Mouse (Mus musculus) stomach, embryonic 16.5 days (tissue): ENCODE measurements at regions not wholly inside any gene's neighbourhood (a gene's known extent, or its start where the extent isn't known, plus 50 kb on each side); places are given as distances from the start of the nearest gene placed in this dataset.

Experiments
- ATAC-seq: fragments of 200-750 bp; cut with Nextera tagmentation; 2 replicates; pipeline ENCODE4 v1.8.0; 2017; ENCODE audit warnings: moderate number of reproducible peaks, moderate TSS enrichment; ENCODE audit not compliant: insufficient read depth, low FRiP score
- H3K27ac ChIP-seq: fragments of 300-500 bp; sonication (generic); 2 replicates; pipeline ENCODE4 v1.5.1; 2014; ENCODE audit warnings: low read length
- H3K27me3 ChIP-seq: fragments of 300-500 bp; sonication (generic); 2 replicates; pipeline ENCODE4 v1.6.1; 2014; ENCODE audit warnings: low read length, control low read depth, mixed read lengths; ENCODE audit not compliant: control insufficient read depth, insufficient read depth
- H3K36me3 ChIP-seq: fragments of 300-500 bp; sonication (generic); 2 replicates; pipeline ENCODE4 v1.6.1; 2014; ENCODE audit warnings: low read length; ENCODE audit not compliant: control insufficient read depth, insufficient read depth
- H3K4me1 ChIP-seq: fragments of 300-500 bp; sonication (generic); 2 replicates; pipeline ENCODE4 v1.6.1; 2014; ENCODE audit warnings: low read length, control low read depth, mixed read lengths; ENCODE audit not compliant: control insufficient read depth, insufficient read depth
- H3K4me2 ChIP-seq: fragments of 300-500 bp; sonication (generic); 2 replicates; pipeline ENCODE4 v1.6.1; 2014; ENCODE audit warnings: low read depth, low read length, mixed read lengths
- H3K4me3 ChIP-seq: fragments of 300-500 bp; sonication (generic); replicated peaks from 2 replicates; pipeline ENCODE4 v1.5.1; 2014; ENCODE audit warnings: mild to moderate bottlenecking, low read length
- H3K9ac ChIP-seq: fragments of 300-500 bp; sonication (generic); 2 replicates; pipeline ENCODE4 v1.6.1; 2014; ENCODE audit warnings: low read length
- H3K9me3 ChIP-seq: fragments of 300-500 bp; sonication (generic); replicated peaks from 2 replicates; pipeline ENCODE4 v1.6.1; 2016; ENCODE audit warnings: low read length, control low read depth; ENCODE audit not compliant: control insufficient read depth
- WGBS: fragments of 180-500 bp; shearing (Covaris S2); extraction: QIAGEN DNeasy Blood & Tissue Kit; methylation state at CpG from one replicate; pipeline ENCODE4 v1.1.7; 2014; 5-methylcytosine and 5-hydroxymethylcytosine counted together

- no peaks in the 10 kb centered on the region for H3K36me3 ChIP-seq
- H3K9ac ChIP-seq, result no peak overlapping the region
- no peak for ATAC-seq
- no peak overlapping the region for H3K4me3 ChIP-seq
- H3K9me3 ChIP-seq, result no peaks in the 10 kb centered on the region
- no peak overlapping the region for H3K4me2 ChIP-seq
- H3K4me1 ChIP-seq, result peaks cover 22% of the 10 kb centered on the region
- WGBS, result 73% methylated on average over 9 of the region's 9 CpGs
- no peak overlapping the region for H3K27ac ChIP-seq
- no peaks in the 10 kb centered on the region for H3K27me3 ChIP-seq
Observed at GRCm38 (mm10) chr2:128342212-128342611, 216.4 kb downstream of the Bcl2l11 start.

DNA sequence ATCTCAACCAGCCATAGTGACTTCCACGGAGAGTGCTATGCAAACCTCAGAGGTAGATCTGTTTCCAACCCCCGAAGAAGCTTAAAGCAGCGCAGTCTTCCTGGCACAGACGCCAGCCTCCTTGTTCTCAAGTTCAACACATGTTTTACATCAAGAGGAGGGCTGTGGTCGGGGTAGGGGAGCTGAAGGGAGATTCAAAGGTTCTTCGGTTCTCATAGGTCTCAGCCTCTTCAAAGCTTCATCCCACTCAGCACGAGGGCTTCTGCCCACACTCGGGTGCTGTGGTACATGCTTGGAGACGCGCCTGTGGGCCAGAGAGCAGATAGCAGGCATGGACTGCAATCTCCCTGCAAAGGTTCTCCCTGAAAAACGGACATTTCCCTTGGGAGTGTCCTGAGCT lies 219.7 kb downstream of the Bcl2l11 start:
- H3K4me1 ChIP-seq, result no peaks in the 10 kb centered on the region
- H3K9me3 ChIP-seq, result no peaks in the 10 kb centered on the region
- no peak for ATAC-seq
- no peaks in the 10 kb centered on the region for H3K36me3 ChIP-seq
- no peaks in the 10 kb centered on the region for H3K27me3 ChIP-seq
- 63% methylated on average over 11 of the region's 11 CpGs for WGBS
- no peak overlapping the region for H3K27ac ChIP-seq
- H3K9ac ChIP-seq, result no peak overlapping the region
- no peak overlapping the region for H3K4me2 ChIP-seq
- H3K4me3 ChIP-seq, result no peak overlapping the region

- 58% methylated on average over 2 of the region's 2 CpGs for WGBS
- no peak for ATAC-seq
- H3K27ac ChIP-seq, result no peak overlapping the region
- no peaks in the 10 kb centered on the region for H3K4me1 ChIP-seq
- no peaks in the 10 kb centered on the region for H3K9me3 ChIP-seq
- no peaks in the 10 kb centered on the region for H3K36me3 ChIP-seq
- no peak overlapping the region for H3K9ac ChIP-seq
- H3K4me3 ChIP-seq, result no peak overlapping the region
- no peaks in the 10 kb centered on the region for H3K27me3 ChIP-seq
- H3K4me2 ChIP-seq, result no peak overlapping the region
Observed at GRCm38 (mm10) chr2:128348556-128348955, 222.7 kb downstream of the Bcl2l11 start.

DNA sequence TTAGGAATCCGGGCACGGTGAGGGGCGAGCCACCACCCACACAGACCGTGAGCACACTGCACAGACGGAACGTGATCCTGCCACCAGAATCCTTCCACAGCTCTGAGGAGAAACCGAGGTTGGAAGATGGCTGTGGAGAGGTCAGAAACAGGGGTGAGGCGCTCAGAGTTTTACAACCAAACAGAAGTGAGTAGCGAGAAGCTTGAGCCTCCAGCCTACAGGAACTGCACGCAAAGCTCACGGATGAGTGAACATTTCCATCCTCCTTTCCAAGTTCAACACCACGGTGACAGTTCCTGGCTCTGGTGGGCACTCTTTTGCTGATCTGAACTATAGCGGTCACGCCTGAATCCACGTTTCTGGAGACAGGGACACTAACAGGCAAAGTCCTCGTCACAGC lies 225.6 kb downstream of the Bcl2l11 start:
- Histone ChIP-seq H3K36me3 (no peaks in the 10 kb centered on the region), H3K4me3 (no peak overlapping the region), H3K4me2 (no peak overlapping the region), H3K4me1 (no peaks in the 10 kb centered on the region), H3K27me3 (no peaks in the 10 kb centered on the region), H3K9ac (no peak overlapping the region), H3K27ac (no peak overlapping the region), H3K9me3 (0 out of 2 replicates have a peak, but pooled peaks cover 5% of the 10 kb centered on the region)
- no peak for ATAC-seq
- 89% methylated on average over 16 of the region's 16 CpGs for WGBS

GRCm38 (mm10) chr2:128352533-128352932 lies 226.7 kb downstream of the Bcl2l11 start:
- no peaks in the 10 kb centered on the region for H3K27me3 ChIP-seq
- H3K4me2 ChIP-seq, result no peak overlapping the region
- 0 out of 2 replicates have a peak, but pooled peaks cover 7% of the 10 kb centered on the region for H3K9me3 ChIP-seq
- no peaks in the 10 kb centered on the region for H3K4me1 ChIP-seq
- H3K4me3 ChIP-seq, result no peak overlapping the region
- H3K27ac ChIP-seq, result no peak overlapping the region
- WGBS, result 63% methylated on average over 1 of the region's 1 CpGs
- no peak overlapping the region for H3K9ac ChIP-seq
- no peaks in the 10 kb centered on the region for H3K36me3 ChIP-seq
- ATAC-seq, result no peak; the same call in 1 of the 2 replicates

DNA sequence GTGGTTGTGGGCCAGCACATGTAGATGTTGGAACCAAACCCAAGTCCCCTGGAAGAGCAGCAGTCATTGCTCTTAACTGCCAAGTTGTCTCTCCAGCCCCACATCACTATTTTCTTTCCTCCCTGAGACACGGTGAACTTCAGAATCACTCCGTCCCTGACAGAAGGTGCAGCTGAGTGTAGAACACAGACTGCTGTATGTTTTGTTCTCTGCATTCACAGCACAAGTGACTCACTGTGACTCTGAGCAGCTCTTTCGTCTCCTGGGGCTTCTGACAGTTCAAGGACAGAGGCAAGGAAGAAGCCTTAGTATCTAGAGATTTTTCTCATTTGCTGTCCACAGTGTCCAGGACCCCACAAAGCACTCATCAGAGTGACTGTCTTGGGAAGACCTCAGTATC lies 227.6 kb downstream of the Bcl2l11 start:
- Histone ChIP-seq H3K4me1 (no peaks in the 10 kb centered on the region), H3K36me3 (no peaks in the 10 kb centered on the region), H3K9me3 (0 out of 2 replicates have a peak, but pooled peaks cover 7% of the 10 kb centered on the region), H3K9ac (no peak overlapping the region), H3K4me3 (no peak overlapping the region), H3K27ac (no peak overlapping the region), H3K27me3 (no peaks in the 10 kb centered on the region), H3K4me2 (no peak overlapping the region)
- no peak for ATAC-seq
- WGBS, result 65% methylated on average over 3 of the region's 3 CpGs

DNA sequence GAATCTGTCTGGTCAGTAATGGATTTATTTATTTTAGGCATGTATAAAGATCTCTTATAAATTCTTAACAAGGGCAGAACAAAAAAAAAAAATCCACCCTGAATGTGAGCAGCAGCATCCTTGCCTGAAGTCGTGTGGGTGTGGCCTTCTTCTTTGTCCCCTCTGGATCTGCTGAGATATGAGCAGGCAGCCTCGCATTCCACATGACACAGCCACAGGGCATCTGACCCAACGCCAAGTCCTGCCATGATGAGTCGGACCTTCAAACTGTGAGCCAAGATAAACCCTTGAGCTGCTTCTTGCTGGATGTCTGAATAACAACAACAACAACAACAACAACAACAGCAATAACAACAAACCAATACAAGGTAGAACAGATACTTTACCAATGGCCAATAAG lies 230.5 kb downstream of the Bcl2l11 start:
- Histone ChIP-seq H3K4me2 (no peak overlapping the region), H3K4me3 (no peak overlapping the region), H3K4me1 (no peaks in the 10 kb centered on the region), H3K27me3 (no peaks in the 10 kb centered on the region), H3K9ac (no peak overlapping the region), H3K36me3 (no peaks in the 10 kb centered on the region), H3K9me3 (0 out of 2 replicates have a peak, but pooled peaks cover 7% of the 10 kb centered on the region), H3K27ac (no peak overlapping the region)
- ATAC-seq, result no peak
- 82% methylated on average over 4 of the region's 4 CpGs for WGBS

DNA sequence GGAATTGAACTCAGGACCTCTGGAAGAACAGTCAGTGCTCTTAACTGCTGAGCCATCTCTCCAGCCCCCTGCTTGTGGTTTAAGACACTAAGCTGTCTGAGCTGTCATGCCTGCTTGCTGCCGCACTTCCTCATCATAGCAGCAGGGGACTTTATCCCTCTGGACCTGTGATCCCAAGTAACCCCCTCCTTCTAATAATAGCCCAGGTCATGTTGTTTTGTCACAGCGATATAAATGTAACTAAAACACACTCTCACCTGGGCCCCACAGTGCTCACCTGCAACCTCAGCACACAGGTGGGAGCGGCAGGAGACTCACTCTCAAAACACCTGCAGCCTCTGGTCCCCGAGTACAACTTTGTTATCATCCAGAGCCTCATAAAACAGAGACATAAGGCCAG lies 231.9 kb upstream of the Spdye4c start:
- 70% methylated on average over 4 of the region's 4 CpGs for WGBS
- ATAC-seq, result no peak
- no peaks in the 10 kb centered on the region for H3K36me3 ChIP-seq
- H3K9ac ChIP-seq, result no peak overlapping the region
- no peak overlapping the region for H3K4me3 ChIP-seq
- H3K9me3 ChIP-seq, result 0 out of 2 replicates have a peak, but pooled peaks cover 7% of the 10 kb centered on the region
- no peak overlapping the region for H3K27ac ChIP-seq
- no peak overlapping the region for H3K4me2 ChIP-seq
- peaks cover 7% of the 10 kb centered on the region for H3K4me1 ChIP-seq
- H3K27me3 ChIP-seq, result no peaks in the 10 kb centered on the region

DNA sequence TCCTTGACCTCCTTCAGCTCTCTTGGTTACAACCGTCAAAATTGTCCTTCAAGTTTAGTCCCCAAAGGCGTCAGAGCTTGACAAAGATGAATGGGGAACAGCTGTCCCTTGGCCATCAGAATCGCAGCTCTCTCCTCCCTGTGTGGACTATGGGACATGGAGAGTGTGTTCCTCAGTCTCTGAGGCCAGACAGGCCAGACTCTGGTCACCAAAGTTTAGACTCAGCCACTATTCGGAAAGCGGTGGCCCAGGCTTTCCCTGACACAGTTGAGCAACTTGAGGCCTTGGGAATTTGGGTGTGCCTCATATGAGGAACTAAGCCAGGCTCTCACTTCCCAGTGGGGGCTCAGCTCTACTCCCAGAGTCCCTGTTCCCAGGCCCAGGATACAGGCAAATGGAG lies 230.5 kb upstream of the Spdye4c start:
- ATAC-seq, result no peak
- WGBS, result 67% methylated on average over 5 of the region's 5 CpGs

GRCm38 (mm10) chr2:128361436-128361835 lies 229.6 kb upstream of the Spdye4c start:
- H3K27me3 ChIP-seq, result no peaks in the 10 kb centered on the region
- no peaks in the 10 kb centered on the region for H3K36me3 ChIP-seq
- H3K27ac ChIP-seq, result no peak overlapping the region
- WGBS, result 50% methylated on average over 1 of the region's 1 CpGs
- no peak overlapping the region for H3K4me3 ChIP-seq
- no peak for ATAC-seq
- H3K4me1 ChIP-seq, result peaks cover 14% of the 10 kb centered on the region
- 0 out of 2 replicates have a peak, but pooled peaks cover 2% of the 10 kb centered on the region for H3K9me3 ChIP-seq
- no peak overlapping the region for H3K9ac ChIP-seq
- H3K4me2 ChIP-seq, result no peak overlapping the region

More for the DNA sequence above, 230.5 kb upstream of the Spdye4c start:
- Histone ChIP-seq H3K9me3 (0 out of 2 replicates have a peak, but pooled peaks cover 7% of the 10 kb centered on the region), H3K4me2 (no peak overlapping the region), H3K9ac (no peak overlapping the region), H3K4me1 (peaks cover 14% of the 10 kb centered on the region), H3K27me3 (no peaks in the 10 kb centered on the region), H3K36me3 (no peaks in the 10 kb centered on the region), H3K27ac (no peak overlapping the region), H3K4me3 (no peak overlapping the region)
